Mouse (Mus musculus) limb, embryonic 15.5 days (tissue): ENCODE measurements around the gene Ugt1a1. TPM values are rescaled to one million over a fixed set of nuclear protein-coding genes. Genes with fewer than 3 reads are reported as not detected.
A peak's percentile ranks its signal among the peaks of the same experiment; 100 is the strongest.

Experiments
- ATAC-seq: fragments of 200-750 bp; cut with Nextera tagmentation; 2 replicates; pipeline ENCODE4 v1.8.0; 2017; ENCODE audit warnings: low read depth, moderate TSS enrichment; ENCODE audit not compliant: insufficient number of reproducible peaks, low FRiP score, low TSS enrichment
- H3K27ac ChIP-seq: fragments of 300-500 bp; sonication (generic); 2 replicates; pipeline ENCODE4 v1.5.1; 2015; ENCODE audit warnings: moderate library complexity, mild to moderate bottlenecking, inconsistent platforms
- H3K27me3 ChIP-seq: fragments of 300-500 bp; sonication (generic); 2 replicates; pipeline ENCODE4 v1.6.1; 2015; ENCODE audit warnings: inconsistent platforms
- H3K36me3 ChIP-seq: fragments of 300-500 bp; sonication (generic); 2 replicates; pipeline ENCODE4 v1.6.1; 2015; ENCODE audit warnings: inconsistent platforms
- H3K4me1 ChIP-seq: fragments of 300-500 bp; sonication (generic); 2 replicates; pipeline ENCODE4 v1.6.1; 2015; ENCODE audit warnings: inconsistent platforms
- H3K4me2 ChIP-seq: fragments of 300-500 bp; sonication (generic); 2 replicates; pipeline ENCODE4 v1.6.1; 2015; ENCODE audit warnings: mild to moderate bottlenecking, inconsistent platforms
- H3K4me3 ChIP-seq: fragments of 300-500 bp; sonication (generic); 2 replicates; pipeline ENCODE4 v1.5.1; 2015; ENCODE audit warnings: mild to moderate bottlenecking, inconsistent platforms
- H3K9ac ChIP-seq: fragments of 300-500 bp; sonication (generic); 2 replicates; pipeline ENCODE4 v1.6.1; 2015; ENCODE audit warnings: inconsistent platforms
- H3K9me3 ChIP-seq: fragments of 300-500 bp; sonication (generic); 2 replicates; pipeline ENCODE4 v1.6.1; 2016; ENCODE audit warnings: inconsistent platforms
- WGBS: fragments of 180-500 bp; shearing (Covaris S2); methylation state at CpG from one replicate; pipeline ENCODE4 v1.1.7; 2015; 5-methylcytosine and 5-hydroxymethylcytosine counted together
- polyA plus RNA-seq: library from polyadenylated mRNA; unstranded; fragments of >200 nt; fragmentation: Nextera tagmentation; extraction: Ambion mirVana; gene quantifications from 2 replicates; pipeline ENCODE4 v1.2.1, GENCODE M21; 2015

The Ugt1a1 gene
- polyA plus RNA-seq, 1 experiment from 2014 or later: 10.8 TPM

GRCm38 (mm10) chr1:88262961-88263360, 51.2 kb downstream of the Ugt1a1 start:
- Histone ChIP-seq H3K27me3 (no peaks in the 10 kb centered on the region), H3K27ac (0 out of 2 replicates have a peak overlapping the region, but pooled peaks have one; percentile 0), H3K36me3 (peaks cover 88% of the 10 kb centered on the region), H3K4me1 (peaks cover 14% of the 10 kb centered on the region), H3K4me3 (no peak overlapping the region), H3K9me3 (no peaks in the 10 kb centered on the region), H3K9ac (no peak overlapping the region), H3K4me2 (no peak overlapping the region)
- no peak for ATAC-seq
- WGBS: 68% methylated on average over 6 of the region's 6 CpGs

- H3K36me3 ChIP-seq: peaks cover 97% of the 10 kb centered on the region
- ATAC-seq: no peak
- H3K4me1 ChIP-seq: peaks cover 14% of the 10 kb centered on the region
- no peaks in the 10 kb centered on the region for H3K9me3 ChIP-seq
- no peak overlapping the region for H3K27ac ChIP-seq
- H3K9ac ChIP-seq: no peak overlapping the region
- no peak overlapping the region for H3K4me2 ChIP-seq
- WGBS: 92% methylated on average over 5 of the region's 5 CpGs
- H3K27me3 ChIP-seq: no peaks in the 10 kb centered on the region
- no peak overlapping the region for H3K4me3 ChIP-seq
Measured at GRCm38 (mm10) chr1:88263778-88264177, 52.0 kb downstream of the Ugt1a1 start.

GRCm38 (mm10) chr1:88264237-88264868, 52.6 kb downstream of the Ugt1a1 start:
- H3K4me2 ChIP-seq: no peak overlapping the region
- WGBS: 86% methylated on average over 7 of the region's 7 CpGs
- no peak overlapping the region for H3K4me3 ChIP-seq
- H3K36me3 ChIP-seq: peaks cover 99% of the 10 kb centered on the region
- H3K27ac ChIP-seq: no peak overlapping the region
- no peaks in the 10 kb centered on the region for H3K27me3 ChIP-seq
- no peak for ATAC-seq
- H3K9ac ChIP-seq: no peak overlapping the region
- H3K9me3 ChIP-seq: no peaks in the 10 kb centered on the region
- peaks cover 10% of the 10 kb centered on the region for H3K4me1 ChIP-seq

- no peak for ATAC-seq
- H3K4me1 ChIP-seq: peaks cover 7% of the 10 kb centered on the region
- 77% methylated on average over 4 of the region's 4 CpGs for WGBS
Measured at GRCm38 (mm10) chr1:88264869-88265240, 53.1 kb downstream of the Ugt1a1 start.

GRCm38 (mm10) chr1:88266123-88266522, 54.4 kb downstream of the Ugt1a1 start:
- Histone ChIP-seq H3K36me3 (peaks cover 90% of the 10 kb centered on the region), H3K27me3 (no peaks in the 10 kb centered on the region), H3K9ac (no peak overlapping the region), H3K9me3 (no peaks in the 10 kb centered on the region), H3K4me1 (peaks cover 7% of the 10 kb centered on the region; the same call in 1 of the 2 replicates), H3K4me2 (no peak overlapping the region), H3K27ac (no peak overlapping the region), H3K4me3 (no peak overlapping the region)
- WGBS: 90% methylated on average over 13 of the region's 13 CpGs
- no peak for ATAC-seq

More at GRCm38 (mm10) chr1:88264869-88265240, 53.1 kb downstream of the Ugt1a1 start:
- no peak overlapping the region for H3K9ac ChIP-seq
- no peaks in the 10 kb centered on the region for H3K9me3 ChIP-seq
- H3K27me3 ChIP-seq: no peaks in the 10 kb centered on the region
- H3K4me2 ChIP-seq: no peak overlapping the region
- peaks cover 99% of the 10 kb centered on the region for H3K36me3 ChIP-seq
- H3K27ac ChIP-seq: no peak overlapping the region
- no peak overlapping the region for H3K4me3 ChIP-seq

GRCm38 (mm10) chr1:88267489-88267888, 55.7 kb downstream of the Ugt1a1 start:
- H3K9ac ChIP-seq: no peak overlapping the region

GRCm38 (mm10) chr1:88268070-88268469, 56.3 kb downstream of the Ugt1a1 start:
- no peak overlapping the region for H3K9ac ChIP-seq
- H3K4me1 ChIP-seq: no peaks in the 10 kb centered on the region
- 86% methylated on average over 6 of the region's 6 CpGs for WGBS
- no peak overlapping the region for H3K4me2 ChIP-seq
- no peaks in the 10 kb centered on the region for H3K9me3 ChIP-seq
- no peak for ATAC-seq
- H3K36me3 ChIP-seq: peaks cover 87% of the 10 kb centered on the region
- H3K27ac ChIP-seq: no peak overlapping the region
- H3K27me3 ChIP-seq: no peaks in the 10 kb centered on the region
- H3K4me3 ChIP-seq: no peak overlapping the region

More at GRCm38 (mm10) chr1:88267489-88267888, 55.7 kb downstream of the Ugt1a1 start:
- no peaks in the 10 kb centered on the region for H3K4me1 ChIP-seq
- ATAC-seq: 0 out of 2 replicates have a peak, but pooled peaks have one; percentile 0
- 92% methylated on average over 6 of the region's 6 CpGs for WGBS
- no peaks in the 10 kb centered on the region for H3K27me3 ChIP-seq
- peaks cover 87% of the 10 kb centered on the region for H3K36me3 ChIP-seq
- H3K27ac ChIP-seq: no peak overlapping the region
- H3K9me3 ChIP-seq: no peaks in the 10 kb centered on the region
- H3K4me3 ChIP-seq: no peak overlapping the region
- no peak overlapping the region for H3K4me2 ChIP-seq

Other genes with a start within 250 kb of the Ugt1a1 start
- gene Usp40, start 203.4 kb upstream of the Ugt1a1 start, polyA plus RNA-seq: 38.0 and 39.2 TPM in 2 replicates
- gene Ugt1a10, start 156.6 kb upstream of the Ugt1a1 start, polyA plus RNA-seq: not detected in 2 replicates
- not detected in 2 replicates for gene Ugt1a9, start 141.2 kb upstream of the Ugt1a1 start, polyA plus RNA-seq
- not detected in 2 replicates for gene Ugt1a8, start 124.1 kb upstream of the Ugt1a1 start, polyA plus RNA-seq
- gene Ugt1a7c, start 116.9 kb upstream of the Ugt1a1 start, polyA plus RNA-seq: 4.2 and 4.6 TPM in 2 replicates
- gene Ugt1a6b, start 108.7 kb upstream of the Ugt1a1 start, polyA plus RNA-seq: 0.60 and 1.00 TPM in 2 replicates
- gene Ugt1a6a, start 77.2 kb upstream of the Ugt1a1 start, polyA plus RNA-seq: 7.5 and 8.1 TPM in 2 replicates
- gene Ugt1a5, start 45.9 kb upstream of the Ugt1a1 start, polyA plus RNA-seq: not detected in 2 replicates
- gene Ugt1a2, start 11.4 kb upstream of the Ugt1a1 start, polyA plus RNA-seq: not detected in 2 replicates
- gene Dnajb3, start 6.2 kb upstream of the Ugt1a1 start, polyA plus RNA-seq: 11.1 and 11.6 TPM in 2 replicates
- gene Mroh2a, start 15.0 kb downstream of the Ugt1a1 start, polyA plus RNA-seq: 1.6 and 2.2 TPM in 2 replicates
- gene Hjurp, start 65.7 kb downstream of the Ugt1a1 start, polyA plus RNA-seq: 161 and 168 TPM in 2 replicates
- gene Trpm8, start 65.7 kb downstream of the Ugt1a1 start, polyA plus RNA-seq: not detected in 2 replicates
- gene Spp2, start 195.0 kb downstream of the Ugt1a1 start, polyA plus RNA-seq: 0.54 TPM in 1 of 2 replicates, not detected in the other